Mouse (Mus musculus) lung, adult 2 months (tissue): ENCODE results near the gene Ces5a.

Experiments used
- CTCF ChIP-seq: fragments of 200-500 bp; IDR thresholded peaks from 2 replicates; pipeline ENCODE4 v1.5.1; 2011; ENCODE audit warnings: mild to moderate bottlenecking, low read length, control low read depth; ENCODE audit not compliant: insufficient read depth
- POLR2A ChIP-seq: fragments of 200-500 bp; IDR thresholded peaks from 2 replicates; pipeline ENCODE4 v1.6.1; 2011; ENCODE audit warnings: low read depth, mild to moderate bottlenecking, control low read depth, low read length, borderline replicate concordance; ENCODE audit errors: extremely low read depth

DNA sequence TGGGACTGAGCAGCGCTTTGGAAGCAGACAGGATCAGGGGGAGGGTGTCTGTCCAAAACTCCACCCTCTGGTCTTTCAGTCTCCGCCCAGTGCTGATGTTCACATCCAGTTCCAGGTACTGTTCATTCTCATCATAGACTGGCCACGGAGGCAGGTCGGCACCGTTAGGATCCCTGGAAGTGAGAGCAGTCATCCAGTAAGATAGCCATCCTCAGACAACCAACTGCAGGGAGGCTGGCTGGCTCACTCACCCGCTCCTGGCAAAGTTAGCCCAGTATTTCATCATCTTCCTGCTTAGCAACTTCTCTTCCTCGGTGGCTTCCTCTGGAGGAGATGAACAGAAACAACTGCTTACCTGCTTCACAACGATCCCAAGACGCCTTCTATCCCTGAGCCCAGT, 36.2 kb downstream of the Ces5a start:
- TF ChIP-seq POLR2A: no peak
- no peak for TF ChIP-seq CTCF
